Comparison of ENCODE assay signal across 17 mouse cellular contexts in genomic region chr19:37141623-37142022, GRCm38 (mm10).
A peak's percentile ranks its signal among the peaks of the same experiment; 100 is the strongest.
DNase-seq lines count a peak whose midpoint lies in the region; ATAC-seq and TF ChIP-seq lines count a peak whose summit lies in the region.
"Had no signal": no experiment of that assay in that cellular context is flagged by ENCODE, and none has a peak within 500 bp of the region (broad histone marks: within the 10 kb centered on the region; RNA-seq: fewer than 3 reads in every experiment).

No protein-coding gene starts in this region.

- H3K36me3 ChIP-seq in liver, embryonic 11.5 days (ENCODE audit: control insufficient read depth, insufficient read depth, low read length): no peaks in the 10 kb centered on the region
- H3K36me3 ChIP-seq: embryonic facial prominence, embryonic 12.5 days; limb, embryonic 13.5 days had no signal

- ATAC-seq in liver, embryonic 11.5 days (replicated peaks; ENCODE audit: low FRiP score): peak; percentile 99
- ATAC-seq: hindbrain, postnatal 0 days had no signal

- no peak for TF ChIP-seq CTCF in lung, adult 2 months (IDR thresholded peaks at IDR 0.05; ENCODE audit: insufficient read depth, low read length)

- H3K4me1 ChIP-seq in lung, adult 2 months (ENCODE audit: control insufficient read depth, insufficient read depth, low read length): no peaks in the 10 kb centered on the region
- peaks cover 14% of the 10 kb centered on the region for H3K4me1 ChIP-seq in liver, embryonic 11.5 days (replicated peaks; ENCODE audit: control insufficient read depth, insufficient read depth, low read length)
- H3K4me1 ChIP-seq: embryonic facial prominence, embryonic 12.5 days; limb, embryonic 13.5 days had no signal

- 0 out of 2 replicates have a peak overlapping the region, but pooled peaks have one; percentile 2 for H3K9ac ChIP-seq in liver, embryonic 11.5 days (ENCODE audit: low read depth, low read length)
- H3K9ac ChIP-seq: embryonic facial prominence, embryonic 12.5 days; limb, embryonic 13.5 days had no signal

- no peak overlapping the region for H3K4me3 ChIP-seq in lung, adult 2 months (replicated peaks; ENCODE audit: extremely low read depth, low read depth, low read length)
- no peak overlapping the region for H3K4me3 ChIP-seq in liver, embryonic 11.5 days (ENCODE audit: low read depth, low read length)
- H3K4me3 ChIP-seq: embryonic facial prominence, embryonic 12.5 days; limb, embryonic 13.5 days had no signal

- 41% methylated on average over 4 of the region's 4 CpGs for WGBS in lung, adult 2 months
- WGBS in liver, embryonic 11.5 days: 20% methylated on average over 4 of the region's 4 CpGs

- no peaks in the 10 kb centered on the region for H3K9me3 ChIP-seq in liver, embryonic 11.5 days (ENCODE audit: control insufficient read depth, low read length)
- H3K9me3 ChIP-seq: embryonic facial prominence, embryonic 12.5 days; limb, embryonic 13.5 days had no signal

- no peak for TF ChIP-seq POLR2A in lung, adult 2 months (IDR thresholded peaks at IDR 0.05; ENCODE audit: borderline replicate concordance, extremely low read depth, low read depth, low read length)

- H3K27me3 ChIP-seq in liver, embryonic 11.5 days (replicated peaks; ENCODE audit: control insufficient read depth, insufficient read depth, low read length): no peaks in the 10 kb centered on the region
- H3K27me3 ChIP-seq: embryonic facial prominence, embryonic 12.5 days; limb, embryonic 13.5 days had no signal

- H3K4me2 ChIP-seq in liver, embryonic 11.5 days: peak overlapping the region; percentile 46
- H3K4me2 ChIP-seq: embryonic facial prominence, embryonic 12.5 days; limb, embryonic 13.5 days had no signal

- H3K27ac ChIP-seq in liver, embryonic 11.5 days (ENCODE audit: low read depth, low read length): no peak overlapping the region; the same call in 1 of the 2 replicates
- H3K27ac ChIP-seq: embryonic facial prominence, embryonic 12.5 days; hindbrain, postnatal 0 days; limb, embryonic 13.5 days had no signal

- DNase-seq in lung, adult 18-20 months: peak; percentile 8 to 45
- DNase-seq in lung, adult 2 months: no peak
- peak; percentile 6 for DNase-seq in MEL-GATA-1-ER (ENCODE audit: extremely low read depth, low read depth)
- no peak for DNase-seq in liver, embryonic 11.5 days (ENCODE audit: low spot score)
- peak; percentile 54 for DNase-seq in lung, postnatal 36 days
- no peak for DNase-seq in cerebellum, adult 11-12 months
- no peak for DNase-seq in right cerebral cortex, adult 2 months (ENCODE audit: low spot score in 2 of 2)
- no peak for DNase-seq in frontal cortex, postnatal 10 days (ENCODE audit: low spot score in 2 of 2)
- DNase-seq: cerebellum, adult 11 months; heart, adult 18-20 months; kidney, adult 11 months; kidney, postnatal 10 days; right cerebral cortex, postnatal 25 days; thymus, postnatal 36 days had no signal

Comparison
In these comparisons a context has a peak if more than half of its experiments do, and no peak if none do; other contexts are left out.
1. DNase-seq: peak in lung, adult 18-20 months (2 of 2), MEL-GATA-1-ER (single experiment) and lung, postnatal 36 days (single experiment); none in lung, adult 2 months (single experiment), liver, embryonic 11.5 days (single experiment), cerebellum, adult 11-12 months (single experiment), right cerebral cortex, adult 2 months (0 of 2) and frontal cortex, postnatal 10 days (0 of 2).